Mouse (Mus musculus): ENCODE measurements at regions not wholly inside any gene's neighbourhood (a gene's known extent, or its start where the extent isn't known, plus 50 kb on each side); places are given as distances from the start of the nearest gene placed in this dataset.

GRCm38 (mm10) chr14:68022925-68023324 is 1271.2 kb downstream of the Synb start:
- no peak for DNase-seq

GRCm38 (mm10) chr14:68021240-68021639 is 1272.9 kb downstream of the Synb start:
- DNase-seq, result no peak

- DNase-seq, result no peak
Measured at GRCm38 (mm10) chr14:68020769-68021168, 1273.3 kb downstream of the Synb start.

- no peak for DNase-seq
Measured at GRCm38 (mm10) chr14:68018686-68019085, 1275.4 kb downstream of the Synb start.

- peak; percentile 16 for DNase-seq
Measured at GRCm38 (mm10) chr14:67996790-67997417, 1297.2 kb downstream of the Synb start.

GRCm38 (mm10) chr14:67993611-67994051 is 1300.5 kb downstream of the Synb start:
- DNase-seq, result no peak

GRCm38 (mm10) chr14:67993142-67993541 is 1301.0 kb downstream of the Synb start:
- peak; percentile 70 for DNase-seq

- DNase-seq, result no peak
Measured at GRCm38 (mm10) chr14:67992088-67992487, 1302.0 kb downstream of the Synb start.

GRCm38 (mm10) chr14:67990271-67990670 is 1303.8 kb downstream of the Synb start:
- no peak for DNase-seq
